Mouse (Mus musculus) neural tube, embryonic 12.5 days (tissue): ENCODE results near the gene Ap2m1. TPM values are rescaled to one million over a fixed set of nuclear protein-coding genes. Genes with fewer than 3 reads are reported as not detected.

ENCODE experiments used
- ATAC-seq: fragments of 200-750 bp; cut with Nextera tagmentation; 2 replicates; pipeline ENCODE4 v1.8.0; 2017; ENCODE audit warnings: low read depth, mild to moderate bottlenecking, moderate TSS enrichment, moderate library complexity; ENCODE audit not compliant: low FRiP score
- H3K27ac ChIP-seq: fragments of 300-500 bp; sonication (generic); 2 replicates; pipeline ENCODE4 v1.5.1; 2016
- H3K27me3 ChIP-seq: fragments of 300-500 bp; sonication (generic); replicated peaks from 2 replicates; pipeline ENCODE4 v1.6.1; 2016; ENCODE audit warnings: mild to moderate bottlenecking
- H3K36me3 ChIP-seq: fragments of 300-500 bp; sonication (generic); 2 replicates; pipeline ENCODE4 v1.6.1; 2016; ENCODE audit warnings: mild to moderate bottlenecking
- H3K4me1 ChIP-seq: fragments of 300-500 bp; sonication (generic); 2 replicates; pipeline ENCODE4 v1.6.1; 2016
- H3K4me2 ChIP-seq: fragments of 300-500 bp; sonication (generic); replicated peaks from 2 replicates; pipeline ENCODE4 v1.6.1; 2016; ENCODE audit warnings: mild to moderate bottlenecking
- H3K4me3 ChIP-seq: fragments of 300-500 bp; sonication (generic); 2 replicates; pipeline ENCODE4 v1.5.1; 2016
- H3K9ac ChIP-seq: fragments of 300-500 bp; sonication (generic); 2 replicates; pipeline ENCODE4 v1.6.1; 2016; ENCODE audit warnings: mild to moderate bottlenecking
- H3K9me3 ChIP-seq: fragments of 300-500 bp; sonication (generic); 2 replicates; pipeline ENCODE4 v1.6.1; 2016; ENCODE audit warnings: mild to moderate bottlenecking
- WGBS: fragments of 180-500 bp; shearing (Covaris S2); methylation state at CpG from one replicate; pipeline ENCODE4 v1.1.7; 2016; 5-methylcytosine and 5-hydroxymethylcytosine counted together
- polyA plus RNA-seq: library from polyadenylated mRNA; unstranded; fragments of >200 nt; fragmentation: Nextera tagmentation; extraction: Ambion mirVana; gene quantifications from 2 replicates; pipeline ENCODE4 v1.2.1, GENCODE M21; 2016

The Ap2m1 gene
- polyA plus RNA-seq, 1 experiment from 2014 or later = 966 TPM

DNA sequence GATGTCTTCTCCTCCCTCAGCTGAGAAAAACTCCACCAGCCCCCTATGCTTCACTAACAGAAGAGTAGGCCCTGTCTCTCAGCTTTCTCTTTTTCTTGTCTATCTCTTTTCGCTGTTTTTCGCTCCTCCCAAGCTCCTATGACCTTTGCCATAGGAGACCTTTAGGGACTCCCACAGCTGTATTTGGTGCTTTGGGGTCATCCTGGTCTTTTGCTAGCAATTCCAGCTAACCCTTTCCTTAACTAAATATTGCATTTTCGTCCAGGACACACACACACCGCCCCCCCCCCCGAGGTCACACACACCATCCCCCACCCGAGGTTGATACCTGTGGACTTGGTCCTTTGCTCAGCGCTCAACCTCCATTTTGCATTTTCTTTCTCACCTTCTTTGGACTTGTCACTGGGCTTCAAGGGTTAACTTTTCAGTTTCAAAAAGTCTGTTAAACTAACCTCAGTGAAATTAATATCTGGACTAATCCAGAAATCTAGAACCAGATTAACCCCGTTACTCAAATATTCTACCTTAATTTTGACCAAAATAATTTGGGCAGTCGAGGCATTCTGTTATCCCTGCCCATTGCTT lies 895 bp downstream of the Ap2m1 start:
- Histone ChIP-seq H3K4me1 (peaks cover 28% of the 10 kb centered on the region), H3K4me3 (peak overlapping the region; percentile 89), H3K9ac (peak overlapping the region; percentile 93), H3K9me3 (no peaks in the 10 kb centered on the region), H3K27me3 (no peaks in the 10 kb centered on the region), H3K36me3 (peaks cover 59% of the 10 kb centered on the region), H3K27ac (no peak overlapping the region), H3K4me2 (peak overlapping the region; percentile 66)
- WGBS = 39% methylated on average over 9 of the region's 9 CpGs
- no peak for ATAC-seq

DNA sequence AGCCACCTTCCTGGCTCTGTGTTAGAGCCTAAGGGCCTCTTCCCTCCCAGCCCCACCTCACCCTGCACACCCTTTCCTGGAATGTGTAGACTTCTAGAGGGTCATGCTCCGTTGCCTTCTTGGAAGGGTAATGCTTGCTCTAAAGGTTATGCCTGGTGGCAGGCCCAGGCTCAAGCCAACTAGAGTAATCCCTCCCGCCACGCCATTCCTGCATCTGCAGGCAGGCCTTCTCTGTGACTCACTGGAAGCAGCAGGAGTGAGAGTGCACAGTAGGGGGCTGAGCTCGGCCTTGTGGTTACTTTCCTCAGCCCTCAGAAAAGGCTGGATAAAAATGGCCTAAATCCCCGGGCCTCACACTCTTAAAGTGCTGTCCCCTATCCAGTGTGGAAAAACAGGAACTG lies 1.8 kb downstream of the Ap2m1 start:
- peak overlapping the region; percentile 46 for H3K9ac ChIP-seq
- peaks cover 28% of the 10 kb centered on the region for H3K4me1 ChIP-seq
- H3K4me2 ChIP-seq = peak overlapping the region; percentile 66
- peaks cover 59% of the 10 kb centered on the region for H3K36me3 ChIP-seq
- H3K27me3 ChIP-seq = no peaks in the 10 kb centered on the region
- no peaks in the 10 kb centered on the region for H3K9me3 ChIP-seq
- H3K4me3 ChIP-seq = peak overlapping the region; percentile 89
- no peak overlapping the region for H3K27ac ChIP-seq
- ATAC-seq = no peak
- 38% methylated on average over 5 of the region's 5 CpGs for WGBS

DNA sequence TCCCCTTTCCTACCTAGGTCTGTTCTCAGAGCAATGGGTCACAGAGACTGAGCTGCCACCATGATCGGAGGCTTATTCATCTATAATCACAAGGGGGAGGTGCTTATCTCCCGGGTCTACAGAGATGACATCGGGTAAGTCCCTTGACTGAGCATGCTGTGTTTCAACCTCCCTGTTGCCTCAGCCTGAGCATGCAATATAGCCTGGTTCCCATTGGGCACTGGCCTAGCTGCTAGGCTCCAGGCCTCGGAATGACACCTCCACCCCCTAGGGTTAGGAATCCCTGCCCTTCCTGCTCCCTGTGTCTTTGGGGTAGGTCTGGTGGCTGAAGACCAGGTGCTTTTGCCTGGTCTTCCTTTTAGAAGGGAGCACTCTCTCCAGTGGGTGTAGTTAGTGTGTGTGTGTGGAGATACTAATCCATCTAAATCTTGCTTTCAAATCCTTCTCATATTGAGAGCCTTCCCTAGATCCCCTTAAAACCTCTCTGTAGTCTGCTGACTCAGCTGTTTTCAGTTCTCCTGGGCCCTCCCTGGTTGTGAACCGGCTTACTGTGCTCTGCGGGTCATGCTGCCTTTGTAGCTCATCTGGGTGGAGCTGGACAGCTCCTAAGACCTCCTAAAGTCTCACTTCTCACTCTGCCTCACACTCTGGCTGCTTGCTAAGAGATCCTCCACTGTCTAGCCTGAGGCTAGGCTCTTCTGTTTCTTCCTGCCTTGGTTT lies 2.5 kb downstream of the Ap2m1 start:
- Histone ChIP-seq H3K9me3 (no peaks in the 10 kb centered on the region), H3K27ac (no peak overlapping the region), H3K9ac (peak overlapping the region; percentile 46; the same call in 1 of the 2 replicates), H3K36me3 (peaks cover 60% of the 10 kb centered on the region), H3K4me3 (no peak overlapping the region), H3K4me2 (peak overlapping the region; percentile 66), H3K27me3 (no peaks in the 10 kb centered on the region), H3K4me1 (peaks cover 28% of the 10 kb centered on the region)
- WGBS = 58% methylated on average over 6 of the region's 6 CpGs
- ATAC-seq = no peak

DNA sequence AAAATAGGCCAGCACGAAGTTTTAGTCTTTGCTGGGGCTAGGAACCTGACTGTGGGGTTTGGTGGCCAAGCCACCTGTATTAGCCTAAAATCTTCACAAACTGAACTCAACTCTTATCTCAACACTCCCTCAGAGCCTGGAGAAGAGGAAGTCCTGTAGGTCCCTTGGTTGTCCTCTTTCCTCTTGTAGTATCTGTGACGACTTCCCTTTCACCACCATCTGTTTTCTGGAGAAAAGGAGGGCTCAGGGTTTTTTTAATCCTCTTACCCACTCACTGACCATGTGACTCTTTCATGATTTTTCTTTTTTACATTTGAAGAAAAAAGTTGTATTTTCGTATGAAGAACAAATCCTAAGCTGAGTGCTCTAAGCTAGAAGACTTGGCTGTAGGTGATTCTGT lies 4.4 kb downstream of the Ap2m1 start:
- Histone ChIP-seq H3K4me1 (peaks cover 28% of the 10 kb centered on the region), H3K4me3 (no peak overlapping the region), H3K27me3 (no peaks in the 10 kb centered on the region), H3K36me3 (peaks cover 65% of the 10 kb centered on the region), H3K27ac (no peak overlapping the region), H3K9me3 (no peaks in the 10 kb centered on the region), H3K9ac (no peak overlapping the region), H3K4me2 (no peak overlapping the region)
- 78% methylated on average over 3 of the region's 3 CpGs for WGBS
- ATAC-seq = no peak

DNA sequence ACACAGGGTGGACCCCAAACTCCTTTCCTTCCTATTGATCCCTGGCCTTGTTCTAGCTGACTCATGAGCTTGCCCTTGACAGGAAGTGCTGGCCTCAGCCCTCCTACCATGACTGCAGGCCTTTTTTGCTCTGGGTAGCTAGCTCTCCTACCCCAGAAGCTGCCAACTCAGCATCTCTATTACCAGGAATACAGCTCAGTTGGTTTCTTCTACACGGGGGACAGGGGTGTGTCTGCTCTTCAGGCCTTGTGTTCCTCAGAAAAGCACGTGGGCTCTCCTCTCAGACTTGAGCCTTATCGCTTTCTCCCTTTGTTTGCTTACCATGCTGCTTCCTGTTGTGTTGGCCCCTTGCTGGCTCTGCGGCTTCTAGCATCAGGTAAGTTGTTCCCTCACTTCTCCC lies 5.2 kb downstream of the Ap2m1 start:
- 91% methylated on average over 4 of the region's 4 CpGs for WGBS
- Histone ChIP-seq H3K27me3 (no peaks in the 10 kb centered on the region), H3K9ac (no peak overlapping the region), H3K4me2 (no peak overlapping the region), H3K4me1 (peaks cover 28% of the 10 kb centered on the region), H3K27ac (no peak overlapping the region), H3K36me3 (peaks cover 72% of the 10 kb centered on the region), H3K4me3 (no peak overlapping the region), H3K9me3 (no peaks in the 10 kb centered on the region)
- ATAC-seq = no peak

DNA sequence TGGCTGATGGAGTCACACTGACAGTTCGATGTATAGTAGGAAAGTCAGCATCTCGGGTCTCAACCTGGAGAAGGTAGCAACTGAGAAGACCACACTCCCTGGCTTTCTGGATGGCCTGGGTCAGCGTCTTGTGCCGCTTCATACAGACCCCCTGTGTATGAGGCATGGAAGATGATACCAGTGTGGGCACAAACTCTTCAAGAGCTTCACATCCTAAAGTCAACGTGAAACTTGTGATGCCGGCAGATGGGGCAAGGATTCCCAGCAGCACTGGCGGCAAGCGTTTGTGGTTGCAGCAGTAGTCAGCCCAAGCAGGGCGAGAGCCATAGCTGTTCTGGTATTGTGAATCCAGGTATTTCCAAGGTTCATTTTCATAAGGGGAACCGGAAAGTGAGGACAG lies 10.4 kb downstream of the Ap2m1 start:
- 94% methylated on average over 10 of the region's 10 CpGs for WGBS
- peaks cover 17% of the 10 kb centered on the region for H3K4me1 ChIP-seq
- no peak overlapping the region for H3K4me3 ChIP-seq
- H3K9me3 ChIP-seq = no peaks in the 10 kb centered on the region
- peaks cover 56% of the 10 kb centered on the region for H3K36me3 ChIP-seq
- no peak overlapping the region for H3K4me2 ChIP-seq
- ATAC-seq = no peak
- H3K9ac ChIP-seq = no peak overlapping the region
- H3K27ac ChIP-seq = no peak overlapping the region
- no peaks in the 10 kb centered on the region for H3K27me3 ChIP-seq

DNA sequence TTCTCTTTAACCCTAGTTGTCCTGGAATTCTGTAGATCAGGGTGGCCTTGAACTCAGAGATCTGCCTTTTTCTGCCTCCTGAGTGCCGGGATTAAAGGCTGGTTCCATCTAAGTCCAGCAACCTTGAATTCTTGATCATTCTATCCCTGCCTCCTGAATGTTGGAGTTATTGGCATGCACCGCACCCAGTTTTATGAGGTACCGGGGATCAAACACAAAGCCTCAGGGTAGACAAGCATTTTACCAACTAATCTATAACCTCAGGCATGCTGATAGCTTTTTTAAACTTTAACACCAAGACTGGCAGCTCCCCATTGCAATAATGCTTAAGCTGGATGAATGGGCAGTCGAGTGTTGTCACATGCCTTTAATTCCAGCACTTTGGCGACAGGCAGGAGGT lies 12.1 kb downstream of the Ap2m1 start:
- Histone ChIP-seq H3K27me3 (no peaks in the 10 kb centered on the region), H3K9me3 (no peaks in the 10 kb centered on the region), H3K9ac (0 out of 2 replicates have a peak overlapping the region, but pooled peaks have one; percentile 3), H3K4me1 (peaks cover 17% of the 10 kb centered on the region), H3K4me3 (peak overlapping the region; percentile 74; the same call in 1 of the 2 replicates), H3K27ac (no peak overlapping the region), H3K4me2 (peak overlapping the region; percentile 92), H3K36me3 (peaks cover 55% of the 10 kb centered on the region)
- WGBS = 61% methylated on average over 5 of the region's 5 CpGs
- no peak for ATAC-seq

DNA sequence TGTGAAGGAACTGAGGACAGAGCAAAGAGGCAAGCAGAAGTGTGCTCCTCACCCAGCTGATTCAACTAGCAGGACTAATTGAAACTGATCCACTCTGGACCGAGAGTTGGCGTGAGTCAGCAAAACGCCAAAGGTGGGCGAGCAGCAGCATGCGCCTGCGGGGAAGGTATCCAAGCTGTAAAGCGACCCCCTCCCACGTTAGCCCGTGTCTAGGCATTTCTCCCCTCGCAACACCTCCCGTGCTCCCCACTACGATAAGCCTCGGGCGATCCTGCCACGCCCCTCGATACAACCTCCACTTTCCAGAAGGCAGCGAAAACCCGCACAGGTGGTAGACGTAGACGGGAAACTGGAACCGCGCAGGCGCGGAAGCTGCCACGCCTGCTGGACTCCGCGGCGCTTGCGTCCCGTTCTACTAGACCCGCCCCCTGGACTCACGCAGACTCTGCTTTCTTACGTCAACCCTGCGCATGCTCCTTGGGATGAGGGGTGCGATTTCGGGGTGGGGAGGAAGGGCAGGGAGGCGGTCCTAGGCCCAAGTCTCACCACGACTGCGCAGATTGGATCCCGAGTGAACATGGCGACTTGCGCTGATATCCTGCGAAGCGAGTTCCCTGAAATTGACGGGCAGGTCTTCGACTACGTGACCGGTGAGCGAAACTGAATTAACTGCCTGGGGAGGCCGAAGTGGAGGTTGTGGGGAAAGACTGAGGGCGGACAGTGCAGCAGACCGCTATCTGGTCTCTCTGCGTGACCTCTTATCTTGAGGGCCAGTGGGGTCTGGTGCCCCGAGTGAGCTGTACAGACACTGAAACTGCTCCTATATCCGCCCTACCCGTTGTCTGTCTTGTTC lies 13.0 kb downstream of the Ap2m1 start, which contains the start of gene Abcf3:
Gene Abcf3 (plus strand): TSS at position 482 of the 853 bp plus-strand sequence.
- Histone ChIP-seq H3K27ac (no peak within 1 kb of the TSS), H3K36me3 (peaks cover 56% of the 10 kb centered on the region), H3K9me3 (no peaks in the 10 kb centered on the region), H3K4me3 (peak within 1 kb of the TSS; percentile 74), H3K9ac (peak within 1 kb of the TSS; percentile 82), H3K4me2 (peak within 1 kb of the TSS; percentile 92), H3K4me1 (peaks cover 17% of the 10 kb centered on the region), H3K27me3 (no peaks in the 10 kb centered on the region)
- under 1% methylated on average over 56 of the region's 56 CpGs for WGBS
- ATAC-seq = peak; percentile 98

DNA sequence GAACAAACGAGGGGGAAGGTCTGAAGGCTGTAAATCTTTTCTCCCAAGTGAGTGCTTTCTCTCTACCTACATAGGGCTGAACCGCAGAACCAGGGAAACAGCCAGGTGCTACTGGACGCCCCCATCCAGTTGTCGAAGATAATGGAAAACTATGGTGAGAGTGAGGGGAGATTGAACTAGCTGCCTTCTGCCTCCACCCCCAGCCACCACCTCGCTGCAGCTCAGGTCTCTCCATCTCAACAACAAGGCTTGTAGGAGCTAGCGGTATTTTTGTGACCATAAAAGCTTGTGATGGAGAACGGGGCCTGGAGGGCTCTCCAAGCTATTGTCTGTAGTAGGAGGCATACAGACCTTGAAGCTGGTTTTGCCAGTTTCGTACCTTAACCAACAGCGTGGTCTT lies 13.9 kb downstream of the Ap2m1 start:
- H3K4me1 ChIP-seq = peaks cover 17% of the 10 kb centered on the region
- H3K9me3 ChIP-seq = no peaks in the 10 kb centered on the region
- no peak overlapping the region for H3K27ac ChIP-seq
- H3K4me3 ChIP-seq = peak overlapping the region; percentile 74
- H3K27me3 ChIP-seq = no peaks in the 10 kb centered on the region
- peak overlapping the region; percentile 82 for H3K9ac ChIP-seq
- 48% methylated on average over 9 of the region's 9 CpGs for WGBS
- ATAC-seq = no peak
- peaks cover 57% of the 10 kb centered on the region for H3K36me3 ChIP-seq
- peak overlapping the region; percentile 92 for H3K4me2 ChIP-seq

DNA sequence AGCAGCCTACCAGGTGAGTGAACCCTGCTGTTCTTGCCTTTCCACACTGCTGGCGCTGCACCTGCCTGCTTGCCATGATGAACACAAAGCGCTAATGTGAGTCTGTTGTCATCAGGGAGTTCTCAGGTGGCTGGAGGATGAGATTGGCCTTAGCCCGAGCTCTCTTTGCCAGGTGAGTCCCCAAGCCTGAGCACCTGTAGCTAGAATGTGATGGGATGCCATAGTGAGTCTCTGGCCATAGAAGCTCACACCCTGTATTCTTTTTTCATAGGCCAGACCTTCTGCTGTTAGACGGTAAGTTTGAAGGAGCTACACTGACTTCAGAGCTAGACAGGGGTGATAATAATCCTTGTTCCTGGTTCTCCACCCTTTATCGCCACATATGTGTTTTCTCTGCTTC lies 16.4 kb downstream of the Ap2m1 start:
- 96% methylated on average over 5 of the region's 5 CpGs for WGBS
- peaks cover 50% of the 10 kb centered on the region for H3K36me3 ChIP-seq
- no peak overlapping the region for H3K27ac ChIP-seq

DNA sequence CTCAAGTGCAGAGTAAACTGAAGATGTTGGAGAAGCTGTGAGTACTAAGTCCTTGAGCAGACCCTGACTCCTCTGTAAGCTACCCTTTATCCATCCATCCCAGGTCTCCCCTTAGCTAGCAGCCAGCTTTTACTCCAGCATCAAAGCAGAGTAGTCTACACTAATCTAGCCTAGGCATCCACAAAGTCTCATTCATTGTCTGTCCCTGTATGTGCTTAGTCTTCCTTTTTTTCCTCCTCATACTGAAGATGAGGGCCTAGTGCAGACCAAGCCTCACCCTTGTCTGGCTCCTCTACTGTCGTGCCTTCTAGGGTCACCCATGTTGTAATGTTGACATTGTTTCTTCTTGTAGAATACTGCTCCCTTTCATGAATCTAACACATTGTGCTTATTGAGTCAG lies 17.3 kb downstream of the Ap2m1 start:
- ATAC-seq = no peak
- Histone ChIP-seq H3K4me3 (no peak overlapping the region), H3K36me3 (peaks cover 54% of the 10 kb centered on the region), H3K27ac (no peak overlapping the region), H3K4me2 (no peak overlapping the region), H3K27me3 (no peaks in the 10 kb centered on the region), H3K4me1 (peaks cover 14% of the 10 kb centered on the region), H3K9ac (no peak overlapping the region), H3K9me3 (no peaks in the 10 kb centered on the region)
- 87% methylated on average over 1 of the region's 1 CpGs for WGBS

More for the DNA sequence above, 16.4 kb downstream of the Ap2m1 start:
- no peak for ATAC-seq
- Histone ChIP-seq H3K9ac (no peak overlapping the region), H3K9me3 (no peaks in the 10 kb centered on the region), H3K27me3 (no peaks in the 10 kb centered on the region), H3K4me2 (no peak overlapping the region), H3K4me3 (no peak overlapping the region), H3K4me1 (peaks cover 17% of the 10 kb centered on the region)

DNA sequence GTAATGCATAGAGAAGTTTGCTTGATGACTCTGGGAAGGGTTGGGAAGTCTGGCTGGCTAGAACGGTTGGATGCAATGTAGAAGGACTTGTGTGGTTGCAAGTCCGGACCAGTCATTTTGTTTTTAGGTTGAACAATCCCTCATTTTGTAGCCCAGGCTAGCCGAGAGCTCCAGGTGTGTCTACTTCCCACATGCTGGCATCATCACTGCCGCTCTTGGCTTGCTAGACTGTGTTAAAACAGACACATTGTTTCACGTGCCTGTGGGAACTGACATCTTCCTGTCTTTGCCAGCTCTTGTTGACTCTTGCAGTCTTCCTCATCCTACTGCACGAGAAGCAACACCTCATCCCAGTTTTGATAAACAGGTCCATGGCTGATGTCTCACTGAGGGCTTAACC lies 19.7 kb downstream of the Ap2m1 start:
- Histone ChIP-seq H3K9ac (no peak overlapping the region), H3K36me3 (peaks cover 78% of the 10 kb centered on the region), H3K4me3 (no peak overlapping the region), H3K9me3 (no peaks in the 10 kb centered on the region), H3K27me3 (no peaks in the 10 kb centered on the region), H3K4me2 (no peak overlapping the region), H3K4me1 (no peaks in the 10 kb centered on the region), H3K27ac (no peak overlapping the region)
- WGBS = 92% methylated on average over 6 of the region's 6 CpGs
- ATAC-seq = no peak
